Mouse (Mus musculus): ENCODE results near the gene Prkn. TPM values are rescaled to one million over a fixed set of nuclear protein-coding genes. Genes with fewer than 3 reads are reported as not detected.

Gene Prkn
- polyA plus RNA-seq, 1 experiment: 0.70 TPM

- Histone ChIP-seq H3K4me1 (ENCODE audit: control insufficient read depth, insufficient read depth, low read length) (no peaks in the 10 kb centered on the region), H3K4me3 (ENCODE audit: insufficient read depth, low read length) (no peak overlapping the region), H3K27ac (ENCODE audit: insufficient read depth, low read length) (no peak overlapping the region)
- TF ChIP-seq CTCF (IDR thresholded peaks at IDR 0.05; ENCODE audit: borderline replicate concordance, insufficient read depth, low read length): no peak
Measured at GRCm38 (mm10) chr17:11751251-11751650, 911.1 kb downstream of the Prkn start.

GRCm38 (mm10) chr17:11752686-11753085, 912.5 kb downstream of the Prkn start:
- no peaks in the 10 kb centered on the region for H3K4me1 ChIP-seq (ENCODE audit: control insufficient read depth, insufficient read depth, low read length)
- TF ChIP-seq CTCF (IDR thresholded peaks at IDR 0.05; ENCODE audit: borderline replicate concordance, insufficient read depth, low read length) (no peak), POLR2A (IDR thresholded peaks at IDR 0.05; ENCODE audit: low read depth, low read length) (no peak)
- H3K4me3 ChIP-seq (ENCODE audit: insufficient read depth, low read length): no peak overlapping the region
- H3K27ac ChIP-seq (ENCODE audit: insufficient read depth, low read length): no peak overlapping the region

GRCm38 (mm10) chr17:11765117-11765516, 924.9 kb downstream of the Prkn start:
- no peaks in the 10 kb centered on the region for H3K4me1 ChIP-seq (ENCODE audit: control insufficient read depth, insufficient read depth, low read length)
- H3K27ac ChIP-seq (ENCODE audit: insufficient read depth, low read length): no peak overlapping the region
- TF ChIP-seq CTCF (IDR thresholded peaks at IDR 0.05; ENCODE audit: borderline replicate concordance, insufficient read depth, low read length) (no peak), POLR2A (IDR thresholded peaks at IDR 0.05; ENCODE audit: low read depth, low read length) (no peak)
- no peak overlapping the region for H3K4me3 ChIP-seq (ENCODE audit: insufficient read depth, low read length)

GRCm38 (mm10) chr17:11765581-11765980, 925.4 kb downstream of the Prkn start:
- Histone ChIP-seq H3K27ac (ENCODE audit: insufficient read depth, low read length) (no peak overlapping the region), H3K4me3 (ENCODE audit: insufficient read depth, low read length) (no peak overlapping the region), H3K4me1 (ENCODE audit: control insufficient read depth, insufficient read depth, low read length) (no peaks in the 10 kb centered on the region)
- TF ChIP-seq POLR2A (IDR thresholded peaks at IDR 0.05; ENCODE audit: low read depth, low read length) (no peak), CTCF (IDR thresholded peaks at IDR 0.05; ENCODE audit: borderline replicate concordance, insufficient read depth, low read length) (no peak)

- Histone ChIP-seq H3K4me3 (ENCODE audit: insufficient read depth, low read length) (no peak overlapping the region), H3K4me1 (ENCODE audit: control insufficient read depth, insufficient read depth, low read length) (no peaks in the 10 kb centered on the region), H3K27ac (ENCODE audit: insufficient read depth, low read length) (no peak overlapping the region)
- TF ChIP-seq CTCF (IDR thresholded peaks at IDR 0.05; ENCODE audit: borderline replicate concordance, insufficient read depth, low read length): no peak
- no peak for TF ChIP-seq POLR2A (IDR thresholded peaks at IDR 0.05; ENCODE audit: low read depth, low read length)
Measured at GRCm38 (mm10) chr17:11767301-11767700, 927.1 kb downstream of the Prkn start.

GRCm38 (mm10) chr17:11768345-11768744, 928.2 kb downstream of the Prkn start:
- Histone ChIP-seq H3K27ac (ENCODE audit: insufficient read depth, low read length) (no peak overlapping the region), H3K4me3 (ENCODE audit: insufficient read depth, low read length) (no peak overlapping the region), H3K4me1 (ENCODE audit: control insufficient read depth, insufficient read depth, low read length) (no peaks in the 10 kb centered on the region)
- no peak for TF ChIP-seq POLR2A (IDR thresholded peaks at IDR 0.05; ENCODE audit: low read depth, low read length)
- TF ChIP-seq CTCF (IDR thresholded peaks at IDR 0.05; ENCODE audit: borderline replicate concordance, insufficient read depth, low read length): no peak

GRCm38 (mm10) chr17:11768971-11769370, 928.8 kb downstream of the Prkn start:
- Histone ChIP-seq H3K4me1 (ENCODE audit: control insufficient read depth, insufficient read depth, low read length) (no peaks in the 10 kb centered on the region), H3K4me3 (ENCODE audit: insufficient read depth, low read length) (no peak overlapping the region), H3K27ac (ENCODE audit: insufficient read depth, low read length) (no peak overlapping the region)
- TF ChIP-seq CTCF (IDR thresholded peaks at IDR 0.05; ENCODE audit: borderline replicate concordance, insufficient read depth, low read length) (no peak), POLR2A (IDR thresholded peaks at IDR 0.05; ENCODE audit: low read depth, low read length) (no peak)

GRCm38 (mm10) chr17:11769513-11769912, 929.3 kb downstream of the Prkn start:
- TF ChIP-seq POLR2A (IDR thresholded peaks at IDR 0.05; ENCODE audit: low read depth, low read length): no peak
- no peak for TF ChIP-seq CTCF (IDR thresholded peaks at IDR 0.05; ENCODE audit: borderline replicate concordance, insufficient read depth, low read length)
- no peak overlapping the region for H3K27ac ChIP-seq (ENCODE audit: insufficient read depth, low read length)
- no peaks in the 10 kb centered on the region for H3K4me1 ChIP-seq (ENCODE audit: control insufficient read depth, insufficient read depth, low read length)
- H3K4me3 ChIP-seq (ENCODE audit: insufficient read depth, low read length): no peak overlapping the region

GRCm38 (mm10) chr17:11779547-11779946, 939.4 kb downstream of the Prkn start:
- H3K4me1 ChIP-seq (ENCODE audit: control insufficient read depth, insufficient read depth, low read length): no peaks in the 10 kb centered on the region
- no peak overlapping the region for H3K4me3 ChIP-seq (ENCODE audit: insufficient read depth, low read length)
- no peak for TF ChIP-seq CTCF (IDR thresholded peaks at IDR 0.05; ENCODE audit: borderline replicate concordance, insufficient read depth, low read length)
- no peak for TF ChIP-seq POLR2A (IDR thresholded peaks at IDR 0.05; ENCODE audit: low read depth, low read length)
- no peak overlapping the region for H3K27ac ChIP-seq (ENCODE audit: insufficient read depth, low read length)

GRCm38 (mm10) chr17:11780005-11780404, 939.8 kb downstream of the Prkn start:
- Histone ChIP-seq H3K4me3 (ENCODE audit: insufficient read depth, low read length) (no peak overlapping the region), H3K4me1 (ENCODE audit: control insufficient read depth, insufficient read depth, low read length) (no peaks in the 10 kb centered on the region), H3K27ac (ENCODE audit: insufficient read depth, low read length) (no peak overlapping the region)
- TF ChIP-seq POLR2A (IDR thresholded peaks at IDR 0.05; ENCODE audit: low read depth, low read length) (no peak), CTCF (IDR thresholded peaks at IDR 0.05; ENCODE audit: borderline replicate concordance, insufficient read depth, low read length) (no peak)
